Mouse (Mus musculus): ENCODE data around the gene Shisa7. TPM values are rescaled to one million over a fixed set of nuclear protein-coding genes. Genes with fewer than 3 reads are reported as not detected.
"Not testable (repeated sequence)": the region's sequence is repeated elsewhere in the genome, so short reads cannot be mapped to it uniquely, and the experiment has no call there.

Gene Shisa7
- polyA plus RNA-seq, 1 experiment from 2014 or later, result 0.20 TPM

DNA sequence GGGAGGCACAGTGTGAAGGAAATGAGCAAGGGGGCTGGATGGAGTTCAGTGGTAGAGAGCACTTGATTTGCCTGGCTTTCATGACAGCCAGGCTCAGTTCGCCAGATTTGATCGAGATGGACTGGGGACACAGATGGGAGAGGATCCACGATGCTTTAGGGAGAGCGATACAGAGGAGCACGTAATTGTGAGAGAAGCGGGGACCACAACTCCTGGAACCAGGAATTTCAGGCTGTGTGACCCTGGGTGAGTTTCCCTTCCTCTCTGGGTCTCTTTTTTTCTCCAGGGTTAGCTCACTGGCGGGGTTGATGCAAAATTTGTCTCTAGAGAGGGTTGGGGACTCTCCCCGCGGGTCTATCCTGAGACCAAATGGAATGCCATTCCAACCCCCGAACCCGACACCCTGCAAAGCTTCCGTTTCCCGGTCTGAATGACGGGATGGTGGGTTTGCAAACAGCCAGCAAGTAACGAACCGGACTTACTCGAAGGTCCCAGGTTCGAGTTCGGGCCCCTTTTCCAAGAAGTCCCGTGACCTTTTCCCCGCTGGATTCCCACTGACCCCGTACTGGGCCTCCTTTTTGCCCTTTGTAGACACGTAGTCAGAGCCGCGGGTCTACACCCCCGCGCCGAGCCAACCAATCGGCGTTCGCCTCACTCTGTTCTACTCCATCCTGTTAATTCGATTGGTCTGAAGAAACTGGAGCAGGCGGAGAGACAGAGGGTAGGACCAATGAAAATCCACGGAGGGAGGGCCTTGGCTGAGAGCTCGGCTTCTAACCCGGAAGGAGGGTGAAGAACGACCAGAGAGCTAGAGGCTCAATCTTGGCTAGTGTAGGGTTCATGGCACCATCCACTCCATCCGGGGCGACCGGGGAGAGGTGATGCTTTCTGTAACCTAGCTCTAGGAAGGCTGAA, 21.3 kb upstream of the Shisa7 start:
- Histone ChIP-seq H3K9ac (ENCODE audit: low read length) (peak overlapping the region; percentile 58), H3K4me2 (ENCODE audit: low read depth, severe bottlenecking) (peak overlapping the region; percentile 51), H3K36me3 (ENCODE audit: control insufficient read depth, insufficient read depth, low read length) (no peaks in the 10 kb centered on the region), H3K27ac (replicated peaks; ENCODE audit: low read depth, low read length) (no peak overlapping the region), H3K4me1 (ENCODE audit: control insufficient read depth, insufficient read depth, low read length) (peaks cover 4% of the 10 kb centered on the region; the same call in 1 of the 2 replicates), H3K9me3 (ENCODE audit: control insufficient read depth, low read length) (no peaks in the 10 kb centered on the region), H3K4me3 (ENCODE audit: low read depth, low read length) (peak overlapping the region; percentile 48), H3K27me3 (ENCODE audit: control insufficient read depth, insufficient read depth, low read length) (no peaks in the 10 kb centered on the region)
- DNase-seq (ENCODE audit: low spot score) (peak; percentile 95), ATAC-seq (ENCODE audit: insufficient number of reproducible peaks, low FRiP score, low TSS enrichment, low read depth) (peak; percentile 100)
- WGBS, result 3% methylated on average over 40 of the region's 40 CpGs

GRCm38 (mm10) chr7:4865090-4865489, 20.6 kb upstream of the Shisa7 start:
- ATAC-seq (ENCODE audit: insufficient number of reproducible peaks, low FRiP score, low TSS enrichment, low read depth), result peak; percentile 11; the same call in 1 of the 2 replicates
- peak; percentile 38 for DNase-seq (ENCODE audit: low spot score)
- Histone ChIP-seq H3K9me3 (ENCODE audit: control insufficient read depth, low read length) (no peaks in the 10 kb centered on the region), H3K27ac (replicated peaks; ENCODE audit: low read depth, low read length) (no peak overlapping the region), H3K4me1 (ENCODE audit: control insufficient read depth, insufficient read depth, low read length) (peaks cover 4% of the 10 kb centered on the region; the same call in 1 of the 2 replicates), H3K27me3 (ENCODE audit: control insufficient read depth, insufficient read depth, low read length) (no peaks in the 10 kb centered on the region), H3K4me2 (ENCODE audit: low read depth, severe bottlenecking) (no peak overlapping the region), H3K36me3 (ENCODE audit: control insufficient read depth, insufficient read depth, low read length) (no peaks in the 10 kb centered on the region), H3K4me3 (ENCODE audit: low read depth, low read length) (peak overlapping the region; percentile 48), H3K9ac (ENCODE audit: low read length) (no peak overlapping the region)
- WGBS, result 60% methylated on average over 5 of the region's 5 CpGs

GRCm38 (mm10) chr7:4864130-4864845, 19.8 kb upstream of the Shisa7 start:
- DNase-seq (ENCODE audit: low spot score), result no peak

DNA sequence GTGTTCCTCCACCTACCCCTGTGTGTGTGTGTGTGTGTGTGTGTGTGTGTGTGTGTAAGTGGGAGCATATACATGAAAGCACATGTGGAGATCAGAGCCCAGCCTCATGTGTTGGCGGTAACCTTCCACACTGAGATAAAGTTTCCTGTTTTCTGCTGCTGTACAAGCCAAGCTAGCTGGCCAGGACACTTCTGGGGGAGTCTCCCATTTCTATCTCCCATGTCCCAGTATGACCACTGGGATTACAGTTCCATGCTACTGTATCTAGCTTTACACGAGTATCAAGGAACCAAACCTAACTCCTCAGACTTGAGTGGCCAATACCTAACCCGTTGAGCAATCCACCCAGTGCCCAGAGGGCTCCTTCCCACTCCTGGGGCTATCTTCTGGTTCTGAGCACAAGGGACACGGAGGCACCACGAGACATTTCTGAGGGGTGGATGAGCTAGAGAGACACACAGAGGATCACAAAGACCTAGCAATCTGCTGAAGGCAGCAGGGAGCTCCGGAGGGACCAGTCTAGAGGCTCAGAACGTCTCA, 19.1 kb upstream of the Shisa7 start:
- no peak for DNase-seq (ENCODE audit: low spot score)
- no peak overlapping the region for H3K9ac ChIP-seq (ENCODE audit: low read length)
- no peak overlapping the region for H3K4me2 ChIP-seq (ENCODE audit: low read depth, severe bottlenecking)
- 73% methylated on average over 7 of the region's 7 CpGs for WGBS
- H3K27me3 ChIP-seq (ENCODE audit: control insufficient read depth, insufficient read depth, low read length), result no peaks in the 10 kb centered on the region
- H3K27ac ChIP-seq (replicated peaks; ENCODE audit: low read depth, low read length), result no peak overlapping the region
- H3K4me1 ChIP-seq (ENCODE audit: control insufficient read depth, insufficient read depth, low read length), result peaks cover 4% of the 10 kb centered on the region; the same call in 1 of the 2 replicates
- no peaks in the 10 kb centered on the region for H3K36me3 ChIP-seq (ENCODE audit: control insufficient read depth, insufficient read depth, low read length)
- no peaks in the 10 kb centered on the region for H3K9me3 ChIP-seq (ENCODE audit: control insufficient read depth, low read length)
- no peak overlapping the region for H3K4me3 ChIP-seq (ENCODE audit: low read depth, low read length)
- no peak for ATAC-seq (ENCODE audit: insufficient number of reproducible peaks, low FRiP score, low TSS enrichment, low read depth)

More at GRCm38 (mm10) chr7:4864130-4864845, 19.8 kb upstream of the Shisa7 start:
- ATAC-seq (ENCODE audit: insufficient number of reproducible peaks, low FRiP score, low TSS enrichment, low read depth), result no peak
- no peak overlapping the region for H3K27ac ChIP-seq (replicated peaks; ENCODE audit: low read depth, low read length)
- no peaks in the 10 kb centered on the region for H3K27me3 ChIP-seq (ENCODE audit: control insufficient read depth, insufficient read depth, low read length)
- H3K9ac ChIP-seq (ENCODE audit: low read length), result no peak overlapping the region
- no peak overlapping the region for H3K4me2 ChIP-seq (ENCODE audit: low read depth, severe bottlenecking)
- H3K4me1 ChIP-seq (ENCODE audit: control insufficient read depth, insufficient read depth, low read length), result peaks cover 4% of the 10 kb centered on the region; the same call in 1 of the 2 replicates
- no peak overlapping the region for H3K4me3 ChIP-seq (ENCODE audit: low read depth, low read length)
- H3K9me3 ChIP-seq (ENCODE audit: control insufficient read depth, low read length), result no peaks in the 10 kb centered on the region
- WGBS, result 85% methylated on average over 5 of the region's 5 CpGs
- no peaks in the 10 kb centered on the region for H3K36me3 ChIP-seq (ENCODE audit: control insufficient read depth, insufficient read depth, low read length)

DNA sequence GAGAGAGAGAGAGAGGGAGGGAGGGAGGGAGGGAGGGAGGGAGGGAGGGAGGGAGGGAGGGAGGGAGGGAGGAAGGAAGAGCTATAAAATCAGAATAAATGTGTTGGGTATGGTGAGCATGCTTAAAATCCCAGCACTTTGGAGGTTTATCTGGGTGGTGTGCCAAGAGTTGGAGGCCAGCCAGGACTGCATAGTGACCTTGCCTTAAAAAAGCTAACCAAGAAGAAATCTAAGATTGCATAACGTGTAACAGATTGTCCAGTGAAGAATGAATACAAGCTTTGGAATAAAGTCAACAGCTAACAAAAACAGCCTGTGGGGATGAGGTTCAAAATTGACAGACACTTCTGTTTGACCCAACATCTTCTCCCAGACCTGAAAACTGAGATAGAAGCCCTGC, 18.5 kb upstream of the Shisa7 start:
- no peak overlapping the region for H3K4me3 ChIP-seq (ENCODE audit: low read depth, low read length)
- H3K27me3 ChIP-seq (ENCODE audit: control insufficient read depth, insufficient read depth, low read length), result no peaks in the 10 kb centered on the region
- H3K27ac ChIP-seq (replicated peaks; ENCODE audit: low read depth, low read length), result no peak overlapping the region
- 69% methylated on average over 1 of the region's 1 CpGs for WGBS
- peaks cover 4% of the 10 kb centered on the region; the same call in 1 of the 2 replicates for H3K4me1 ChIP-seq (ENCODE audit: control insufficient read depth, insufficient read depth, low read length)
- no peak overlapping the region for H3K9ac ChIP-seq (ENCODE audit: low read length)
- ATAC-seq (ENCODE audit: insufficient number of reproducible peaks, low FRiP score, low TSS enrichment, low read depth) (no peak), DNase-seq (ENCODE audit: low spot score) (no peak)
- H3K9me3 ChIP-seq (ENCODE audit: control insufficient read depth, low read length), result no peaks in the 10 kb centered on the region
- no peak overlapping the region for H3K4me2 ChIP-seq (ENCODE audit: low read depth, severe bottlenecking)
- no peaks in the 10 kb centered on the region for H3K36me3 ChIP-seq (ENCODE audit: control insufficient read depth, insufficient read depth, low read length)

- DNase-seq (ENCODE audit: low spot score); H3K4me2 ChIP-seq (ENCODE audit: low read depth, severe bottlenecking); H3K9me3 ChIP-seq (ENCODE audit: control insufficient read depth, low read length); ATAC-seq (ENCODE audit: insufficient number of reproducible peaks, low FRiP score, low TSS enrichment, low read depth); H3K27me3 ChIP-seq (ENCODE audit: control insufficient read depth, insufficient read depth, low read length); H3K4me3 ChIP-seq (ENCODE audit: low read depth, low read length); H3K36me3 ChIP-seq (ENCODE audit: control insufficient read depth, insufficient read depth, low read length); H3K27ac ChIP-seq (replicated peaks; ENCODE audit: low read depth, low read length); H3K9ac ChIP-seq (ENCODE audit: low read length); H3K4me1 ChIP-seq (ENCODE audit: control insufficient read depth, insufficient read depth, low read length): not testable (repeated sequence)
- WGBS, result 68% methylated on average over 3 of the region's 3 CpGs
These were observed 16.4 kb upstream of the Shisa7 start for GRCm38 (mm10) chr7:4860926-4861325.

- Histone ChIP-seq H3K27ac (replicated peaks; ENCODE audit: low read depth, low read length) (no peak overlapping the region), H3K4me1 (ENCODE audit: control insufficient read depth, insufficient read depth, low read length) (no peaks in the 10 kb centered on the region), H3K9me3 (ENCODE audit: control insufficient read depth, low read length) (no peaks in the 10 kb centered on the region), H3K36me3 (ENCODE audit: control insufficient read depth, insufficient read depth, low read length) (no peaks in the 10 kb centered on the region), H3K4me3 (ENCODE audit: low read depth, low read length) (no peak overlapping the region), H3K9ac (ENCODE audit: low read length) (no peak overlapping the region), H3K4me2 (ENCODE audit: low read depth, severe bottlenecking) (no peak overlapping the region), H3K27me3 (ENCODE audit: control insufficient read depth, insufficient read depth, low read length) (no peaks in the 10 kb centered on the region)
- 63% methylated on average over 12 of the region's 12 CpGs for WGBS
- DNase-seq (ENCODE audit: low spot score), result no peak
- no peak for ATAC-seq (ENCODE audit: insufficient number of reproducible peaks, low FRiP score, low TSS enrichment, low read depth)
These were observed 15.0 kb upstream of the Shisa7 start for GRCm38 (mm10) chr7:4859418-4859978.

GRCm38 (mm10) chr7:4857321-4857720, 12.8 kb upstream of the Shisa7 start:
- no peak overlapping the region for H3K27ac ChIP-seq (replicated peaks; ENCODE audit: low read depth, low read length)
- no peak for ATAC-seq (ENCODE audit: insufficient number of reproducible peaks, low FRiP score, low TSS enrichment, low read depth)
- H3K4me1 ChIP-seq (ENCODE audit: control insufficient read depth, insufficient read depth, low read length), result no peaks in the 10 kb centered on the region
- H3K36me3 ChIP-seq (ENCODE audit: control insufficient read depth, insufficient read depth, low read length), result no peaks in the 10 kb centered on the region
- no peak overlapping the region for H3K9ac ChIP-seq (ENCODE audit: low read length)
- DNase-seq (ENCODE audit: low spot score), result no peak
- WGBS, result 60% methylated on average over 7 of the region's 7 CpGs
- H3K27me3 ChIP-seq (ENCODE audit: control insufficient read depth, insufficient read depth, low read length), result no peaks in the 10 kb centered on the region
- H3K4me2 ChIP-seq (ENCODE audit: low read depth, severe bottlenecking), result no peak overlapping the region
- no peaks in the 10 kb centered on the region for H3K9me3 ChIP-seq (ENCODE audit: control insufficient read depth, low read length)
- H3K4me3 ChIP-seq (ENCODE audit: low read depth, low read length), result no peak overlapping the region
